In genomic region chr2:14641040-14641439, GRCm38 (mm10) we compare ENCODE assay signal across 7 mouse cellular contexts. TPM values are rescaled to one million over a fixed set of nuclear protein-coding genes. Genes with fewer than 3 reads are reported as not detected.
DNase-seq lines count a peak whose midpoint lies in the region; ATAC-seq lines count a peak whose summit lies in the region.

No protein-coding gene starts in this region.

- H3K36me3 ChIP-seq in heart, embryonic 13.5 days: no peaks in the 10 kb centered on the region

- H3K9ac ChIP-seq in heart, embryonic 13.5 days: no peak overlapping the region; the same call in 1 of the 2 replicates

- peak; percentile 29 for DNase-seq in layer of hippocampus, adult 9-11 months
- no peak for DNase-seq in layer of hippocampus, postnatal 14 days (ENCODE audit: low spot score in 2 of 2)
- DNase-seq in cerebellum, postnatal 14 days: peak; percentile 40 to 66
- DNase-seq in right cerebral cortex, postnatal 14 days: peak; percentile 16
- no peak for DNase-seq in gastrocnemius, postnatal 14 days
- DNase-seq in gastrocnemius, adult 18-20 months (ENCODE audit: low spot score): no peak

- H3K4me3 ChIP-seq in heart, embryonic 13.5 days: peak overlapping the region; percentile 18

- no peaks in the 10 kb centered on the region for H3K27me3 ChIP-seq in heart, embryonic 13.5 days (replicated peaks)

- ATAC-seq in heart, embryonic 13.5 days (ENCODE audit: extremely low read depth, insufficient number of reproducible peaks, low FRiP score, low TSS enrichment): peak; percentile 61; the same call in 1 of the 2 replicates

- H3K4me2 ChIP-seq in heart, embryonic 13.5 days: peak overlapping the region; percentile 57

- H3K9me3 ChIP-seq in heart, embryonic 13.5 days: no peaks in the 10 kb centered on the region

- H3K27ac ChIP-seq in heart, embryonic 13.5 days (replicated peaks): peak overlapping the region; percentile 98

- intact Hi-C loops in gastrocnemius, postnatal 14 days (cut with DNase I; ENCODE audit: low total_unique reads): no loop called here

- H3K4me1 ChIP-seq in heart, embryonic 13.5 days: peaks cover 57% of the 10 kb centered on the region

- 6% methylated on average over 2 of the region's 2 CpGs for WGBS in heart, embryonic 13.5 days

RNA-seq across cellular contexts. Expression of gene Cacnb2, which starts 38.2 kb away (rescaled TPM):
- total RNA-seq in layer of hippocampus, postnatal 14 days (2021): 10 to 100 TPM; 72.3 to 81.4 TPM
- 9.0 and 9.5 TPM in 2 replicates for polyA plus RNA-seq in heart, embryonic 13.5 days (2015; fragmentation: Nextera tagmentation; extraction: Ambion mirVana)
- 1 to 10 TPM in 1 of 2 experiments, under 1 TPM in 1; 0.70 to 1.4 TPM for total RNA-seq in gastrocnemius, postnatal 14 days (2021)
- under 1 TPM; 0.32 to 0.81 TPM for total RNA-seq in gastrocnemius, adult 18-20 months (2021)

Comparison
In these comparisons a context has a peak if more than half of its experiments do, and no peak if none do; other contexts are left out.
1. DNase-seq: peak in layer of hippocampus, adult 9-11 months (single experiment), cerebellum, postnatal 14 days (2 of 2) and right cerebral cortex, postnatal 14 days (single experiment); none in layer of hippocampus, postnatal 14 days (0 of 2), gastrocnemius, postnatal 14 days (single experiment) and gastrocnemius, adult 18-20 months (single experiment).
2. RNA of gene Cacnb2, which starts 38.2 kb away (total RNA-seq): 72.3 to 81.4 TPM in layer of hippocampus, postnatal 14 days; 0.70 to 1.4 TPM in gastrocnemius, postnatal 14 days and 0.32 to 0.81 TPM in gastrocnemius, adult 18-20 months; every median in the first group is over 10 times any median in the second.